16 mouse cellular contexts compared by ENCODE assay signal in the genomic region with DNA sequence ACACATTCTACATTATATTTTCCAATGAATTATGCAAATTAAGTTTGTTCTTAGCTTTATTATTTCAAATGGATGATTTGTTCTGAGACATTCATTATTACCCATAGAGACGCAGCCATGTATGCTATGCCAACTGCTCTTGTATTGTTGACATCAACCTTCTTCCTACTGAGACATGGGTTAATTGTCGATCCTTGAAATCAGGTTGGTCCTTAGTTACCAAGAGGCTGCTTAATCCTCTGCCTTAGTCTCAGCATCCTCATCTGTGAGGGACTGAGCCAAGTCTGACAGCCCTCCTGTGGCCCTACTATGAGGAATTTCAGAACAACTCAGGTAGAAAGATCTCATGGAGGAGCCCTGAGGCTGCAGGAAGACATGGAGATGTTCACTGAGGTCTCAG.
"Had no signal": no experiment of that assay in that cellular context is flagged by ENCODE, and none has a peak within 500 bp of the region (broad histone marks: within the 10 kb centered on the region; RNA-seq: fewer than 3 reads in every experiment).

No protein-coding gene starts in this region.

- H3K27ac ChIP-seq: midbrain, embryonic 13.5 days; midbrain, embryonic 15.5 days; neural tube, embryonic 13.5 days; neural tube, embryonic 15.5 days had no signal

- H3K4me3 ChIP-seq: midbrain, embryonic 13.5 days; midbrain, embryonic 15.5 days; myocyte; neural tube, embryonic 13.5 days; neural tube, embryonic 15.5 days had no signal

- ATAC-seq: midbrain, embryonic 13.5 days; midbrain, embryonic 15.5 days had no signal

- H3K4me1 ChIP-seq: midbrain, embryonic 13.5 days; midbrain, embryonic 15.5 days; neural tube, embryonic 13.5 days; neural tube, embryonic 15.5 days had no signal

- H3K9me3 ChIP-seq: midbrain, embryonic 13.5 days; midbrain, embryonic 15.5 days; neural tube, embryonic 13.5 days; neural tube, embryonic 15.5 days had no signal

- H3K4me2 ChIP-seq: lung, embryonic 14.5 days; midbrain, embryonic 11.5 days; midbrain, embryonic 13.5 days; midbrain, embryonic 15.5 days; neural tube, embryonic 13.5 days; neural tube, embryonic 15.5 days had no signal

- H3K27me3 ChIP-seq: midbrain, embryonic 13.5 days; midbrain, embryonic 15.5 days; neural tube, embryonic 13.5 days; neural tube, embryonic 15.5 days had no signal

- H3K9ac ChIP-seq: lung, embryonic 14.5 days; midbrain, embryonic 13.5 days; midbrain, embryonic 15.5 days; neural tube, embryonic 13.5 days; neural tube, embryonic 15.5 days had no signal

- DNase-seq: lung, adult 18-20 months; lung, postnatal 10 days; lung, postnatal 4 days; right cerebral cortex, adult 18-20 months; right cerebral cortex, postnatal 25 days; spleen, adult 18-20 months; thymus, adult 18-20 months; thymus, postnatal 14 days; thymus, postnatal 36 days had no signal

- H3K36me3 ChIP-seq: midbrain, embryonic 13.5 days; midbrain, embryonic 15.5 days; neural tube, embryonic 13.5 days; neural tube, embryonic 15.5 days had no signal
